Mouse (Mus musculus) heart, postnatal 0 days (tissue): ENCODE data around the gene Etfb.

Experiments
- CTCF ChIP-seq: IDR thresholded peaks from 2 replicates; pipeline ENCODE4 v1.5.1; 2016; ENCODE audit warnings: antibody characterized with exemption, control low read depth, low read depth
- EP300 ChIP-seq: IDR thresholded peaks from 2 replicates; pipeline ENCODE4 v1.6.1; 2016; ENCODE audit warnings: antibody characterized with exemption, low read depth

GRCm38 (mm10) chr7:43475706-43476105, 31.8 kb downstream of the Etfb start:
- TF ChIP-seq EP300, result no peak
- TF ChIP-seq CTCF, result 0 out of 2 replicates have a peak, but pooled peaks have one; percentile 4
